10 mouse cellular contexts compared by ENCODE assay signal in the genomic region with DNA sequence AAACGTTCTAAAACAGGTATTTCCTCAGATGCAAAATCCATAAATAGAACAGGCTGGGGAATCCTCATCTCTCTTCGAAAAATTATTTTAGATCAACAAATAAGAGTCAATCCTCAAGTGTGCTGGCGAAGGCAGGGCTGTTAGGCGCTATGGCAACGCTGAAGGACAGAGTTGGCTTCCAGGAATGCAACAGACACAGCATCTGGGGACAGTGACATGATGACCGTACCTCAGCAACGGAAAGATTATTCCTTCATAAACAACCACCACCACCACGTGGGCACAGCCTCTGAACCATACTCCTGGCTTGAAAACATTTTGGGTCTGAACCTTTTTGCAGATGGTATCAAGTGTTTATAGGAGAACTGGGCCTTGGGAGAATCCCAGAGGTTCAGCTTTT.
DNase-seq lines count a peak whose midpoint lies in the region; ATAC-seq and TF ChIP-seq lines count a peak whose summit lies in the region.
"Had no signal": no experiment of that assay in that cellular context is flagged by ENCODE, and none has a peak within 500 bp of the region (broad histone marks: within the 10 kb centered on the region; RNA-seq: fewer than 3 reads in every experiment).

No protein-coding gene starts in this region.

- no peak overlapping the region; the same call in 1 of the 2 replicates for H3K9ac ChIP-seq in heart, embryonic 16.5 days (ENCODE audit: low read length)
- no peak overlapping the region for H3K9ac ChIP-seq in lung, embryonic 15.5 days
- no peak overlapping the region for H3K9ac ChIP-seq in embryonic facial prominence, embryonic 14.5 days (ENCODE audit: low read depth, low read length)
- no peak overlapping the region for H3K9ac ChIP-seq in intestine, postnatal 0 days (ENCODE audit: low read depth, low read length)
- H3K9ac ChIP-seq: hindbrain, embryonic 13.5 days had no signal

- no peaks in the 10 kb centered on the region for H3K9me3 ChIP-seq in heart, embryonic 16.5 days (replicated peaks; ENCODE audit: control insufficient read depth, low read length)
- no peaks in the 10 kb centered on the region for H3K9me3 ChIP-seq in lung, embryonic 15.5 days
- no peaks in the 10 kb centered on the region for H3K9me3 ChIP-seq in embryonic facial prominence, embryonic 14.5 days (ENCODE audit: control insufficient read depth, low read length)
- no peaks in the 10 kb centered on the region for H3K9me3 ChIP-seq in intestine, postnatal 0 days (ENCODE audit: control insufficient read depth)
- H3K9me3 ChIP-seq: hindbrain, embryonic 13.5 days had no signal

- peak overlapping the region; percentile 83 for H3K27ac ChIP-seq in heart, embryonic 16.5 days (ENCODE audit: low read length)
- H3K27ac ChIP-seq in lung, embryonic 15.5 days, result peak overlapping the region; percentile 85
- 0 out of 2 replicates have a peak overlapping the region, but pooled peaks have one; percentile 40 for H3K27ac ChIP-seq in embryonic facial prominence, embryonic 14.5 days (replicated peaks; ENCODE audit: low read depth, low read length)
- peak overlapping the region; percentile 55; the same call in 1 of the 2 replicates for H3K27ac ChIP-seq in intestine, postnatal 0 days (ENCODE audit: low read depth, low read length)
- H3K27ac ChIP-seq: hindbrain, embryonic 13.5 days had no signal

- H3K4me2 ChIP-seq in heart, embryonic 16.5 days (ENCODE audit: low read depth, low read length), result no peak overlapping the region
- no peak overlapping the region for H3K4me2 ChIP-seq in lung, embryonic 15.5 days
- H3K4me2 ChIP-seq in embryonic facial prominence, embryonic 14.5 days (ENCODE audit: low read depth, low read length), result no peak overlapping the region
- H3K4me2 ChIP-seq in intestine, postnatal 0 days (replicated peaks; ENCODE audit: low read depth), result no peak overlapping the region
- H3K4me2 ChIP-seq: hindbrain, embryonic 13.5 days had no signal

- no peak for TF ChIP-seq CTCF in intestine, postnatal 0 days (IDR thresholded peaks at IDR 0.05; ENCODE audit: low read depth)

- H3K4me3 ChIP-seq in heart, embryonic 16.5 days (ENCODE audit: low read length), result no peak overlapping the region
- H3K4me3 ChIP-seq in lung, embryonic 15.5 days, result no peak overlapping the region
- no peak overlapping the region for H3K4me3 ChIP-seq in embryonic facial prominence, embryonic 14.5 days (ENCODE audit: low read depth, low read length)
- no peak overlapping the region for H3K4me3 ChIP-seq in intestine, postnatal 0 days (ENCODE audit: low read depth, low read length)
- H3K4me3 ChIP-seq: hindbrain, embryonic 13.5 days had no signal

- no peak for ATAC-seq in heart, embryonic 16.5 days (replicated peaks; ENCODE audit: extremely low read depth, insufficient read depth, low FRiP score)
- ATAC-seq in lung, embryonic 15.5 days (ENCODE audit: borderline replicate concordance, extremely low read depth, low FRiP score, low TSS enrichment), result no peak
- ATAC-seq in embryonic facial prominence, embryonic 14.5 days (ENCODE audit: low read depth), result no peak
- no peak for ATAC-seq in intestine, postnatal 0 days

- peaks cover 2% of the 10 kb centered on the region; the same call in 1 of the 2 replicates for H3K27me3 ChIP-seq in heart, embryonic 16.5 days (ENCODE audit: control insufficient read depth, insufficient read depth, low read length)
- no peaks in the 10 kb centered on the region for H3K27me3 ChIP-seq in lung, embryonic 15.5 days
- H3K27me3 ChIP-seq in embryonic facial prominence, embryonic 14.5 days (replicated peaks; ENCODE audit: control insufficient read depth, insufficient read depth, low read length), result no peaks in the 10 kb centered on the region
- H3K27me3 ChIP-seq in intestine, postnatal 0 days (replicated peaks; ENCODE audit: control insufficient read depth, insufficient read depth, low read length), result no peaks in the 10 kb centered on the region

- no peak for DNase-seq in heart, adult 8-10 months (ENCODE audit: low spot score)
- no peak for DNase-seq in lung, postnatal 4 days
- no peak for DNase-seq in embryonic facial prominence, embryonic 14.5 days (ENCODE audit: low spot score)
- no peak for DNase-seq in left cerebral cortex, postnatal 25 days (ENCODE audit: low spot score in 2 of 2)
- DNase-seq in urinary bladder, postnatal 14 days (ENCODE audit: low spot score), result no peak
- DNase-seq: cerebellum, postnatal 36 days had no signal

- 72% methylated on average over 8 of the region's 8 CpGs for WGBS in heart, embryonic 16.5 days
- WGBS in lung, embryonic 15.5 days, result 56% methylated on average over 8 of the region's 8 CpGs
- WGBS in embryonic facial prominence, embryonic 14.5 days, result 79% methylated on average over 8 of the region's 8 CpGs
- WGBS in intestine, postnatal 0 days, result 61% methylated on average over 8 of the region's 8 CpGs

- intact Hi-C loops in left cerebral cortex, postnatal 25 days (cut with DNase I), result no loop called here

- no peaks in the 10 kb centered on the region for H3K36me3 ChIP-seq in heart, embryonic 16.5 days (ENCODE audit: control insufficient read depth, insufficient read depth)
- no peaks in the 10 kb centered on the region for H3K36me3 ChIP-seq in lung, embryonic 15.5 days
- no peaks in the 10 kb centered on the region for H3K36me3 ChIP-seq in embryonic facial prominence, embryonic 14.5 days (ENCODE audit: control insufficient read depth, insufficient read depth, low read length)
- no peaks in the 10 kb centered on the region for H3K36me3 ChIP-seq in intestine, postnatal 0 days (ENCODE audit: control insufficient read depth, insufficient read depth)
- H3K36me3 ChIP-seq: hindbrain, embryonic 13.5 days had no signal

- H3K4me1 ChIP-seq in heart, embryonic 16.5 days (ENCODE audit: control insufficient read depth, insufficient read depth, low read length), result peaks cover 44% of the 10 kb centered on the region
- peaks cover 54% of the 10 kb centered on the region for H3K4me1 ChIP-seq in lung, embryonic 15.5 days
- H3K4me1 ChIP-seq in embryonic facial prominence, embryonic 14.5 days (ENCODE audit: control insufficient read depth, insufficient read depth, low read length), result peaks cover 29% of the 10 kb centered on the region
- H3K4me1 ChIP-seq in intestine, postnatal 0 days (replicated peaks; ENCODE audit: control insufficient read depth, insufficient read depth, low read length), result peaks cover 5% of the 10 kb centered on the region
